Mouse (Mus musculus) lung, adult 18-20 months (tissue): Measurements from ENCODE around the gene Alkbh5.
A peak's percentile ranks its signal among the peaks of the same experiment; 100 is the strongest.

Source experiments
- DNase-seq, 2 experiments: peaks; one replicate each; pipeline ENCODE4 v3.0.0; 2022; ENCODE audit warnings: mixed read lengths in 2 of 2

The Alkbh5 gene

GRCm38 (mm10) chr11:60536180-60536858 lies at the start of gene Alkbh5:
Gene Alkbh5 (plus strand): TSS chr11:60536381.
- peak; percentile 24 to 31 for DNase-seq

GRCm38 (mm10) chr11:60492726-60493125 lies 43.5 kb upstream of the Alkbh5 start:
- no peak for DNase-seq

- DNase-seq: no peak
These were observed 40.5 kb upstream of the Alkbh5 start for GRCm38 (mm10) chr11:60495692-60496091.

GRCm38 (mm10) chr11:60507281-60507680 lies 28.9 kb upstream of the Alkbh5 start:
- DNase-seq: no peak

GRCm38 (mm10) chr11:60508950-60509349 lies 27.2 kb upstream of the Alkbh5 start:
- peak in 1 of 2 experiments; percentile 17 for DNase-seq

GRCm38 (mm10) chr11:60509500-60509899 lies 26.7 kb upstream of the Alkbh5 start:
- peak in 1 of 2 experiments; percentile 19 for DNase-seq

GRCm38 (mm10) chr11:60511893-60512292 lies 24.3 kb upstream of the Alkbh5 start:
- no peak for DNase-seq

GRCm38 (mm10) chr11:60512520-60512919 lies 23.7 kb upstream of the Alkbh5 start:
- no peak for DNase-seq

- peak; percentile 74 to 82 for DNase-seq
These were observed 21.2 kb upstream of the Alkbh5 start for GRCm38 (mm10) chr11:60514941-60515340.

- DNase-seq: no peak
These were observed 17.9 kb upstream of the Alkbh5 start for GRCm38 (mm10) chr11:60518305-60518704.

GRCm38 (mm10) chr11:60522027-60522426 lies 14.2 kb upstream of the Alkbh5 start:
- no peak for DNase-seq

- DNase-seq: no peak
These were observed 13.4 kb upstream of the Alkbh5 start for GRCm38 (mm10) chr11:60522661-60523365.

GRCm38 (mm10) chr11:60526461-60526860 lies 9.7 kb upstream of the Alkbh5 start:
- DNase-seq: no peak

- DNase-seq: no peak
These were observed 505 bp upstream of the Alkbh5 start for GRCm38 (mm10) chr11:60535676-60536075.

- peak; percentile 90 to 95 for DNase-seq
These were observed 782 bp downstream of the Alkbh5 start for GRCm38 (mm10) chr11:60536859-60537467.

- DNase-seq: peak; percentile 98 to 99
These were observed 1.5 kb downstream of the Alkbh5 start for GRCm38 (mm10) chr11:60537468-60538347.

GRCm38 (mm10) chr11:60538371-60539281 lies 2.4 kb downstream of the Alkbh5 start:
- peak; percentile 40 to 43 for DNase-seq

GRCm38 (mm10) chr11:60539540-60539939 lies 3.4 kb downstream of the Alkbh5 start:
- no peak for DNase-seq

- peak; percentile 21 to 49 for DNase-seq
These were observed 3.9 kb downstream of the Alkbh5 start for GRCm38 (mm10) chr11:60540002-60540610.

GRCm38 (mm10) chr11:60540761-60541160 lies 4.6 kb downstream of the Alkbh5 start:
- no peak for DNase-seq

- no peak for DNase-seq
These were observed 5.7 kb downstream of the Alkbh5 start for GRCm38 (mm10) chr11:60541831-60542230.
